9 mouse cellular contexts compared by ENCODE assay signal in genomic region chr13:94451229-94451628, GRCm38 (mm10).
DNase-seq lines count a peak whose midpoint lies in the region; ATAC-seq and TF ChIP-seq lines count a peak whose summit lies in the region.
"Had no signal": no experiment of that assay in that cellular context is flagged by ENCODE, and none has a peak within 500 bp of the region (broad histone marks: within the 10 kb centered on the region; RNA-seq: fewer than 3 reads in every experiment).

No protein-coding gene starts in this region.

- no peak overlapping the region for H3K4me2 ChIP-seq in intestine, embryonic 14.5 days (ENCODE audit: low read length)
- H3K4me2 ChIP-seq in intestine, embryonic 16.5 days (ENCODE audit: low read depth, low read length): no peak overlapping the region
- H3K4me2 ChIP-seq in hindbrain, embryonic 16.5 days (ENCODE audit: low read length): no peak overlapping the region
- no peak overlapping the region for H3K4me2 ChIP-seq in liver, embryonic 14.5 days (ENCODE audit: low read depth)
- H3K4me2 ChIP-seq: lung, embryonic 15.5 days had no signal

- no peak overlapping the region for H3K27ac ChIP-seq in intestine, embryonic 14.5 days (ENCODE audit: low read depth)
- no peak overlapping the region for H3K27ac ChIP-seq in intestine, embryonic 16.5 days (ENCODE audit: low read length)
- H3K27ac ChIP-seq in embryonic fibroblast, embryonic 13.5 days (ENCODE audit: insufficient read depth, low read length): no peak overlapping the region
- no peak overlapping the region for H3K27ac ChIP-seq in hindbrain, embryonic 16.5 days (ENCODE audit: low read depth, low read length)
- no peak overlapping the region for H3K27ac ChIP-seq in liver, embryonic 14.5 days
- H3K27ac ChIP-seq: lung, embryonic 15.5 days had no signal

- ATAC-seq in intestine, embryonic 14.5 days (replicated peaks; ENCODE audit: low FRiP score, low TSS enrichment, low read depth): no peak
- ATAC-seq in intestine, embryonic 16.5 days: no peak
- peak; percentile 81 for ATAC-seq in hindbrain, embryonic 16.5 days
- ATAC-seq in liver, embryonic 14.5 days (ENCODE audit: insufficient read depth): no peak

- no peak for TF ChIP-seq EP300 in liver, embryonic 14.5 days (IDR thresholded peaks at IDR 0.05; ENCODE audit: low read depth)

- no peak for TF ChIP-seq POLR2A in embryonic fibroblast, embryonic 13.5 days (IDR thresholded peaks at IDR 0.05; ENCODE audit: low read depth, low read length)

- no peaks in the 10 kb centered on the region for H3K27me3 ChIP-seq in intestine, embryonic 14.5 days (replicated peaks; ENCODE audit: control insufficient read depth, insufficient read depth, low read length)
- no peaks in the 10 kb centered on the region for H3K27me3 ChIP-seq in intestine, embryonic 16.5 days (replicated peaks; ENCODE audit: control insufficient read depth, insufficient read depth, low read length)
- no peaks in the 10 kb centered on the region for H3K27me3 ChIP-seq in hindbrain, embryonic 16.5 days (replicated peaks; ENCODE audit: control insufficient read depth, insufficient read depth, low read length)
- H3K27me3 ChIP-seq in liver, embryonic 14.5 days (ENCODE audit: control insufficient read depth, insufficient read depth, low read length): no peaks in the 10 kb centered on the region
- H3K27me3 ChIP-seq: lung, embryonic 15.5 days had no signal

- no peak overlapping the region for H3K4me3 ChIP-seq in intestine, embryonic 14.5 days (ENCODE audit: low read depth, low read length)
- no peak overlapping the region for H3K4me3 ChIP-seq in intestine, embryonic 16.5 days (ENCODE audit: low read length)
- H3K4me3 ChIP-seq in embryonic fibroblast, embryonic 13.5 days (ENCODE audit: insufficient read depth, low read length): no peak overlapping the region
- H3K4me3 ChIP-seq in hindbrain, embryonic 16.5 days (ENCODE audit: low read length): no peak overlapping the region
- no peak overlapping the region for H3K4me3 ChIP-seq in liver, embryonic 14.5 days (ENCODE audit: insufficient read depth in 1 of 2, low read depth in 2 of 2, low read length in 2 of 2)
- H3K4me3 ChIP-seq: lung, embryonic 15.5 days had no signal

- peaks cover 31% of the 10 kb centered on the region; the same call in 1 of the 2 replicates for H3K36me3 ChIP-seq in intestine, embryonic 14.5 days (ENCODE audit: control insufficient read depth, insufficient read depth, low read length)
- no peaks in the 10 kb centered on the region for H3K36me3 ChIP-seq in intestine, embryonic 16.5 days (ENCODE audit: control insufficient read depth, insufficient read depth, low read length)
- peaks cover 8% of the 10 kb centered on the region for H3K36me3 ChIP-seq in hindbrain, embryonic 16.5 days (ENCODE audit: control insufficient read depth, insufficient read depth, low read length)
- peaks cover 3% of the 10 kb centered on the region for H3K36me3 ChIP-seq in liver, embryonic 14.5 days (replicated peaks; ENCODE audit: control insufficient read depth, insufficient read depth, low read depth)

- H3K4me1 ChIP-seq in intestine, embryonic 14.5 days (replicated peaks; ENCODE audit: control insufficient read depth, insufficient read depth, low read length): 0 out of 2 replicates have a peak, but pooled peaks cover 3% of the 10 kb centered on the region
- H3K4me1 ChIP-seq in intestine, embryonic 16.5 days (ENCODE audit: control insufficient read depth, insufficient read depth, low read length): 0 out of 2 replicates have a peak, but pooled peaks cover 3% of the 10 kb centered on the region
- no peaks in the 10 kb centered on the region for H3K4me1 ChIP-seq in embryonic fibroblast, embryonic 13.5 days (ENCODE audit: control insufficient read depth, insufficient read depth, low read length)
- no peaks in the 10 kb centered on the region for H3K4me1 ChIP-seq in hindbrain, embryonic 16.5 days (ENCODE audit: control insufficient read depth, insufficient read depth, low read depth, low read length)
- no peaks in the 10 kb centered on the region for H3K4me1 ChIP-seq in liver, embryonic 14.5 days (replicated peaks; ENCODE audit: control insufficient read depth in 2 of 2, insufficient read depth in 2 of 2, low read length in 1 of 2)
- H3K4me1 ChIP-seq: lung, embryonic 15.5 days had no signal

- peak; percentile 61 for DNase-seq in intestine, embryonic 14.5 days (ENCODE audit: low spot score)
- peak; percentile 6 for DNase-seq in Muller cell, postnatal 12 days (ENCODE audit: inconsistent ontology term)
- DNase-seq in liver, embryonic 14.5 days (ENCODE audit: low read depth in 3 of 3, low spot score in 3 of 3): peak in 1 of 3 experiments; percentile 9
- DNase-seq in retina, adult 2 months (ENCODE audit: low read depth, low spot score): peak; percentile 28
- DNase-seq in urinary bladder, adult 2 months (ENCODE audit: low spot score): no peak

- no peak overlapping the region for H3K9ac ChIP-seq in intestine, embryonic 14.5 days (ENCODE audit: low read length)
- no peak overlapping the region for H3K9ac ChIP-seq in intestine, embryonic 16.5 days (ENCODE audit: low read depth, low read length)
- H3K9ac ChIP-seq in hindbrain, embryonic 16.5 days (ENCODE audit: low read depth, low read length): no peak overlapping the region
- no peak overlapping the region for H3K9ac ChIP-seq in liver, embryonic 14.5 days (replicated peaks)
- H3K9ac ChIP-seq: lung, embryonic 15.5 days had no signal

- 63% methylated on average over 6 of the region's 6 CpGs for WGBS in intestine, embryonic 14.5 days
- WGBS in intestine, embryonic 16.5 days: 69% methylated on average over 6 of the region's 6 CpGs
- WGBS in hindbrain, embryonic 16.5 days: 53% methylated on average over 6 of the region's 6 CpGs
- WGBS in liver, embryonic 14.5 days (ENCODE audit: insufficient replicate concordance): 51% methylated on average over 6 of the region's 6 CpGs

- peak; percentile 25; the same call in 1 of the 2 replicates for TF ChIP-seq CTCF in embryonic fibroblast, embryonic 13.5 days (IDR thresholded peaks at IDR 0.05; ENCODE audit: borderline replicate concordance, insufficient read depth, low read length)
- TF ChIP-seq CTCF in liver, embryonic 14.5 days (IDR thresholded peaks at IDR 0.05; ENCODE audit: low read depth): peak; percentile 64

- no peaks in the 10 kb centered on the region for H3K9me3 ChIP-seq in intestine, embryonic 14.5 days (ENCODE audit: control insufficient read depth, low read length)
- H3K9me3 ChIP-seq in intestine, embryonic 16.5 days (ENCODE audit: control insufficient read depth, low read length): no peaks in the 10 kb centered on the region
- H3K9me3 ChIP-seq in hindbrain, embryonic 16.5 days (ENCODE audit: control insufficient read depth, low read length): no peaks in the 10 kb centered on the region
- no peaks in the 10 kb centered on the region for H3K9me3 ChIP-seq in liver, embryonic 14.5 days (ENCODE audit: control insufficient read depth, low read length)
- H3K9me3 ChIP-seq: lung, embryonic 15.5 days had no signal
